Mouse (Mus musculus): ENCODE data around the gene Anks1. TPM values are rescaled to one million over a fixed set of nuclear protein-coding genes. Genes with fewer than 3 reads are reported as not detected.

Anks1 gene
- polyA plus RNA-seq, 1 experiment from 2014 or later, result 93.6 TPM

DNA sequence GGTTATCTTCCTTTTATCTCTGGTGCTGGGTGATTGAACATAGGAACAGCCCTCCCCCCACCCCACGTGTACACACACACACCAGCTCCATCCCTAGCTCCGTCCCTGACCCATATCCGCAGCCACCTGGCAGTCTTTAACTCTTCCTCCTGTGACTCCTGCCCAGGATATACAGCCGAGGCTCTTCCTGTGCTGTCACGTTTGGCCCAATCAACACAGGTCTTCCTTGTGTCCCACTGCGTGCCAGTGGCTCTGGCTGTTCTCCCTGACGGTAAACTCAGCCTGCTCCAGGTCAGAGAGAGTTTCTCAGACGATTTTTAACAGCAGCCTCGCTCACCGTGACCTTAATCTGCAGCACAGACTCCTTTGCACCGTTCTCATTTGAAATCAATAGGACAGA, 109.7 kb downstream of the Anks1 start:
- no peak overlapping the region for H3K27ac ChIP-seq
- no peak overlapping the region for H3K4me2 ChIP-seq (replicated peaks)
- no peaks in the 10 kb centered on the region; the same call in 1 of the 2 replicates for H3K36me3 ChIP-seq
- H3K4me3 ChIP-seq, result no peak overlapping the region
- H3K4me1 ChIP-seq, result peaks cover 40% of the 10 kb centered on the region
- ATAC-seq (ENCODE audit: low FRiP score, low read depth), result no peak
- H3K9me3 ChIP-seq, result no peaks in the 10 kb centered on the region
- 55% methylated on average over 11 of the region's 11 CpGs for WGBS
- H3K27me3 ChIP-seq (replicated peaks), result no peaks in the 10 kb centered on the region
- no peak overlapping the region for H3K9ac ChIP-seq

DNA sequence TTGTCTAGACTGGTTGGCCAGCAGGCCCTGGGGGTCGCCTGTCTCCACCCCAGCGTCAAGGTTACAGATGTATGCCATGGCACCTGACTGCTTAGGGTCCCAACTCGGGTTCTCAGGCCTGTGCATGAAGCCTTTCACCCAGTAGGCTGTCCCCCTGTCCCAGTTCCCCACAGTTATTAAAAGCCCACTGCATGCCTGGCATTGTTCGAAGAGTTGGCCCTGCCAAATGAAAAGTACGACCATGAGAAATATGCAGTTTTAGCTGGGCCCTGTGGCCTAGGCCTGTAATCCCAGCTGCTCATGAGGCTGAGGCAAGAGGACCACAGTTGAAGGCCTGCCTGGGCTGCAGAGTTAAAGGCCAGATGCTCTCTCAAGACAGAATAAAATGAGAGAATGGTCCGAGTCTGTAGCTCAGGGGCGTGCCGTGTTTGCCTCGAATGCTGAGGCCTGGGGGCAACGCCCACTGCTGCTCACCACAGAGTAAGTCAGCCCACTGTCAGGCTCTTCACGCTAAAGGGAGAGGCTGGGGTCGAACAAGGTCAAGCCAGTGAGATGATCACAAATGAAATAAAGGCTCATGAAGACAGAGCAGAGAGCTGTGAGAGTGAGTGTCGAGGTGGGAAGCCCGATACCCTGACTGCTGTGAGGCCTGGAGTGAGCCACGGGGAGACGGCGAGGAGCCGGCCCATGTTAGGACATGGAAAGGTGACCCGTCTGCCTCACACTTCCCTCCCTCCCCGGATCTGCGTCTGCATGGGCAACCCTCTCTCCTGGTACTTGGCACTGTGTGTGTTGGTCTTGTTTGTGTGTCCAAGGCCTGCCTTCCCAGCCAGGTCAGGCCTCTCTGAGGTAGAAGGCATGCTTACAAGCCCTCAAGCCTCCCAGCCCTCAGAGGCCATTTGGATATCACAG, 110.9 kb downstream of the Anks1 start:
- no peak for ATAC-seq (ENCODE audit: low FRiP score, low read depth)
- 78% methylated on average over 21 of the region's 21 CpGs for WGBS

DNA sequence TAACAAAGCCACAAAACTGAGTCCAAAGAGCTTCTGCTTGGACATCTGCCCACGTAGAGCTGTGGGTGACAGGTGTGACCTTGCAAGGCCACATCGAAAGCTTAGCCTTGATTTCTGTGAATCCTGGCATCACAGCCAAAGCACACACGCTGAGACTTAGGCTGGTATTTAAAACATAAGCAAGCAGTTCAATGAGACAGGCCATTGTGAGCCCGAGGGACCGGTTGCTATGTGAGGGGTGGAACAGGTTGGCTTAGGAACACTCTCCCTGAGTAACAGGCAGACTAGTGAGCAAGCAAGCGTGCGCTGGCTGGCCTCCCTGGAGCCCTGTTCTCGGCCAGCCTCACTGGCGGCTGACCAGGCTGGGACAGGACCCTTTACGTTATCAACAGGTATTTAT, 112.8 kb downstream of the Anks1 start:
- no peak overlapping the region for H3K9ac ChIP-seq
- no peak for ATAC-seq (ENCODE audit: low FRiP score, low read depth)
- peaks cover under 1% of the 10 kb centered on the region; the same call in 1 of the 2 replicates for H3K36me3 ChIP-seq
- 63% methylated on average over 10 of the region's 10 CpGs for WGBS
- H3K4me1 ChIP-seq, result peaks cover 40% of the 10 kb centered on the region
- H3K4me3 ChIP-seq, result no peak overlapping the region
- no peaks in the 10 kb centered on the region for H3K27me3 ChIP-seq (replicated peaks)
- H3K27ac ChIP-seq, result no peak overlapping the region
- no peak overlapping the region for H3K4me2 ChIP-seq (replicated peaks)
- no peaks in the 10 kb centered on the region for H3K9me3 ChIP-seq

More for the DNA sequence above, 110.9 kb downstream of the Anks1 start:
- Histone ChIP-seq H3K36me3 (no peaks in the 10 kb centered on the region), H3K4me1 (peaks cover 30% of the 10 kb centered on the region), H3K4me2 (replicated peaks) (no peak overlapping the region), H3K4me3 (no peak overlapping the region), H3K27me3 (replicated peaks) (no peaks in the 10 kb centered on the region), H3K9ac (peak overlapping the region; percentile 6), H3K27ac (no peak overlapping the region), H3K9me3 (no peaks in the 10 kb centered on the region)

DNA sequence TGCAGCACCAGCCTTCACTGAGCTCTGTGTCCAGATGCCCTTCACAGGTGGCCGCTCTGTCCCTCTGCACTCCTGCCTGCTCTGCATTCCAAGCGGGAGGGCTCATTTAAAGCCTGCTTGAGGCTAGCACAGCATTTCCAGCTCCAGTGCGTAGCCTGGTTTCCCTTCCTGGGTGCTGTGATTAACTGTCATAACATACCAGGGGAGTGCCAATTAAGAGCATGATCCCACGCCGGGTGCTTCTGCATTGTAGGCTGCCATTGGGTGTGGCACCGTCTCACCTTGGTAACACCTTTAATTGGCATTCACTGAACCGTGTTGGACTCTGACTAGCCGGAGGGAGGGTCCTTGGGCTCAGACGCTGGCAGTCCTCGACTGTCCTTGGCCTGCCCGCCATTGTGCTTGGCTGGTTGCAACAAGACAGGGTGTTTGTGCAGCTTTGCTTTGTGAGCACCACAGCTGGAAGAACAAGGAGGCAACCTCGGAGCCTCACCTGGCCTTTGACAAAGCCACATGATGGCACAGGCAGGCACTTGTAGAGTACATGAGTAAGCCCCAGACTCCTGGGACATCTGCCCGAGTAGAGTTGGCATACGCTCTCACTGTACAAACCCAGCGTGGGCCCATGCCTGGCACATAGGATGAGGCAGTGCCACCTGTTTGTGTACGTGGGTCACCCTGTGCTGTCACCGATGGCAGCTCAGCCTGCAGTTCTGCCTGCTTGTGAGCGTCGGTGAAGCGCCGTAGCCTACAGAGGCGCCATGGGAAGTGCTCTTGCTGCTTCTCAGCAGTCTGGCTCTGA, 113.9 kb downstream of the Anks1 start:
- Histone ChIP-seq H3K9me3 (no peaks in the 10 kb centered on the region), H3K4me3 (no peak overlapping the region), H3K9ac (no peak overlapping the region), H3K36me3 (peaks cover 5% of the 10 kb centered on the region; the same call in 1 of the 2 replicates), H3K4me2 (replicated peaks) (no peak overlapping the region), H3K4me1 (peaks cover 34% of the 10 kb centered on the region), H3K27ac (no peak overlapping the region), H3K27me3 (replicated peaks) (no peaks in the 10 kb centered on the region)
- no peak for ATAC-seq (ENCODE audit: low FRiP score, low read depth)
- 90% methylated on average over 22 of the region's 22 CpGs for WGBS

DNA sequence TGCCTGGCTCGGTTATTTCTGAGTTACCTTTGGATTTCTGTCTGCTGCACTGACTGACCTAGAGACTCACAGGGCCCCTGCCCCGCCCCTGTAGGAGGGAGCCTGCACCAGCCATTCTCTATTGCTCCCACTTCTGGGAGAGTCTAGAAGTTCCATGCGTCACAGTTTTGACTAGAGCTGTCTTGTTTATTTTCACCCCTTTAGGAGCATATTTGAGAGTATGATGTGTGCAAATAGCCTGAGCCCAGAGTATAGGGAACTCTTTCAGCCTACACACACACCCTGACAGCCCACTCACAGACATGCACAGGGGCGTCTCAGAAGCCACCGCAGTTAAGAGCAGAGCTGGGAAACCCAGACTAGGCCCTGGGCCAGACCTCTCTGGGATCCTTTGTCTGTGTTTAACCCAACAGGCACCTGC, 116.4 kb downstream of the Anks1 start:
- Histone ChIP-seq H3K4me2 (replicated peaks) (no peak overlapping the region), H3K9ac (no peak overlapping the region), H3K4me1 (peaks cover 28% of the 10 kb centered on the region), H3K9me3 (no peaks in the 10 kb centered on the region), H3K27ac (no peak overlapping the region), H3K36me3 (peaks cover 5% of the 10 kb centered on the region; the same call in 1 of the 2 replicates), H3K4me3 (no peak overlapping the region), H3K27me3 (replicated peaks) (no peaks in the 10 kb centered on the region)
- 80% methylated on average over 5 of the region's 5 CpGs for WGBS
- no peak for ATAC-seq (ENCODE audit: low FRiP score, low read depth)

DNA sequence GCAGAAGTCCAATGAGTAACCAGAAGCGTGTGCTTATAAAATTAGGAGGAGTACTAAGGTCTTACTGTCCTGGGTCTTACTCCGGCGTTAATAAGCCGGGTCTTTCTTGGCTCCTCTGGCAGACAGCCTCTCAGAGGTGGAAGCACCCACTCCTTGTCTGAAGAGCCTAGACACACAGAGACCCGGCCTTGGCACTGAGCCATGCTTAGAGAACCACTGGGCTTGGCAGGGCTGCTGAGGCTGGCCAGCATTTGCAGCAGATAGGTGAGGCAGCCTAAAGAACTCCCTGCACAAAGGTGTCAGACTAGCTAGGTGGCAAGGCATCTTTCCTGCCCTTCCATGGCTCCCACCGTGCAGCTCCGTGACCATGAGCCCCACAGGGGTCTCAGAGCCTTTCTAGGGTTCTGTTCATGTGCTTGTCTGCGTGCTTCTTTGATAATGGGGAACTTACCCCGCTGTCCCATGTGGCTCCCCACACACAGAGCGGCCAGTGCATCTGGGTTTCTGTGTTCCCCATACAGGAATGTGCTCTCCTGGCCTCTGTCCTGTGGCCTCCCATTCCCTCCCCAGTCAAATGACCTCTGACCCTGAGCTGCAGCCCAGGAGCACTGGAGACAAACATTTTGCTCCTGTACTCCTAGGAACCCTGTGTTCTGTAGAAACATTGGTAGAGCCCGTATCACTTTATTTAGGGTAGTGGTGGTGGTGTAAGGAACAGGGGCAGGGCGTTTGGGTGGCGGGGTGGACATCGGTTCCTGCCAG, 117.2 kb downstream of the Anks1 start:
- WGBS, result 85% methylated on average over 14 of the region's 14 CpGs
- Histone ChIP-seq H3K9ac (no peak overlapping the region), H3K4me3 (no peak overlapping the region), H3K4me1 (peaks cover 34% of the 10 kb centered on the region), H3K9me3 (no peaks in the 10 kb centered on the region), H3K27me3 (replicated peaks) (no peaks in the 10 kb centered on the region), H3K27ac (no peak overlapping the region), H3K4me2 (replicated peaks) (no peak overlapping the region), H3K36me3 (peaks cover 5% of the 10 kb centered on the region; the same call in 1 of the 2 replicates)
- ATAC-seq (ENCODE audit: low FRiP score, low read depth), result no peak

DNA sequence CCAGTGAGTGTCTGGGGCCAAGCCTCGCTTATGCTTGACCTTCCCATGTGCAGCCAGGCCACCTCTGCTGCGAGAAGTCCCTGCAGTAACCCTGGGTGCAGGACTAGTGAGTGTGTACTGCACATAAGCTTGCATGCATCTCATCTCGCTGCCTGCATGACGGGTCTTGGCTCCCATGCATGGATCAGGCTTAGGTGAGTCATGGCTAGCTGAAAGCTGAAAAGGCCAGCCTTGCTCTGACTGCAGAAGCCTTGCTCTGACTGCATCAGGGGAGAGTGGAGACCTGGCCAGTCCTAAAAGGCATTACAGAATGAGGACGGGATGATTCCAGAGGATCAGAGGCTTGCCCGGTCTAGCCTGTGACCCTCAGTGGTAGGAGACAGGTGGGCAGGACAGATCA, 118.1 kb downstream of the Anks1 start:
- ATAC-seq (ENCODE audit: low FRiP score, low read depth), result no peak
- Histone ChIP-seq H3K27me3 (replicated peaks) (no peaks in the 10 kb centered on the region), H3K4me1 (peaks cover 43% of the 10 kb centered on the region), H3K36me3 (peaks cover 5% of the 10 kb centered on the region; the same call in 1 of the 2 replicates), H3K4me2 (replicated peaks) (no peak overlapping the region), H3K4me3 (no peak overlapping the region), H3K9me3 (no peaks in the 10 kb centered on the region), H3K27ac (no peak overlapping the region), H3K9ac (no peak overlapping the region)
- WGBS, result 91% methylated on average over 6 of the region's 6 CpGs

DNA sequence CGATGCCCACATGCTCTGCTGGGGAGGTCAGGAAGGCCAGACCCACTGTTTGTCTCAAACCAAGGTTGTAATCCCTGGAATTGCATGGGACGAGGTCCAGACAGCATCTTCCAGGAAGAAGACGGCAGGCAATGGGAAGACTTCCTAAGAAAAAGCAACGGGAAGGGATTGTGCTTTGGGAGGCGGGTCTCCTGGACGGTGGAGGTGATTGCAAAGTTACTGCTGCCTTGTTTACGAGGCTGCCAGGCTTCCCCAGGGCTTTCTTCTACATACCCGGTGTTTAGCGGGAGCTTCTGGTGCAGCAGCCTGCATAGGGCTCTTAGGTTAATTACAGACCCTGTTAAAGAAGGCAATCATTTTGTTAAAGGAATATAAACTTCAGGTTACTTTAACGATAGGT, 119.1 kb downstream of the Anks1 start:
- no peak for ATAC-seq (ENCODE audit: low FRiP score, low read depth)
- Histone ChIP-seq H3K36me3 (peaks cover 5% of the 10 kb centered on the region; the same call in 1 of the 2 replicates), H3K4me2 (replicated peaks) (no peak overlapping the region), H3K4me3 (no peak overlapping the region), H3K9ac (no peak overlapping the region), H3K4me1 (peaks cover 54% of the 10 kb centered on the region), H3K27me3 (replicated peaks) (no peaks in the 10 kb centered on the region), H3K27ac (no peak overlapping the region), H3K9me3 (no peaks in the 10 kb centered on the region)
- WGBS, result 42% methylated on average over 10 of the region's 10 CpGs

DNA sequence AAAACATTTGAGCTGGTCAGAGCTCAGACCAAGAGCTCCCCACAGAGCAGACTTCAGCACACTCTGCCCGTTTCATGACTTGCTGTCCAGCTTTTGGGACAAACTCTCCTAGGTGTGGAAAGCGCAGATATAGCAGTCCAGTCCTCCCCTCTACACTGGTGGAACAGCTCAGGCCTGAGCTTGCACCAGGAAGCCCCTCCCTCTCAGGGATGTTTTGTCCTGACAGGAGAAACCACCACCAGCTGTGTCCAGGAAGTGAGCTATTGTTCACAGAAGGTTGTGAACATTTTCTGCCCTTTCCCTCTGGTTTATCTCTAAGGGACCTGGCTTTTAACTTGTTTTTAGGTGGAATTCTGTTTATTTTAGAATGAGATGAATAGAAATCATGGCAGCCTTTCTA, 120.2 kb downstream of the Anks1 start:
- Histone ChIP-seq H3K9ac (no peak overlapping the region), H3K27ac (no peak overlapping the region)
- WGBS, result 62% methylated on average over 2 of the region's 2 CpGs

DNA sequence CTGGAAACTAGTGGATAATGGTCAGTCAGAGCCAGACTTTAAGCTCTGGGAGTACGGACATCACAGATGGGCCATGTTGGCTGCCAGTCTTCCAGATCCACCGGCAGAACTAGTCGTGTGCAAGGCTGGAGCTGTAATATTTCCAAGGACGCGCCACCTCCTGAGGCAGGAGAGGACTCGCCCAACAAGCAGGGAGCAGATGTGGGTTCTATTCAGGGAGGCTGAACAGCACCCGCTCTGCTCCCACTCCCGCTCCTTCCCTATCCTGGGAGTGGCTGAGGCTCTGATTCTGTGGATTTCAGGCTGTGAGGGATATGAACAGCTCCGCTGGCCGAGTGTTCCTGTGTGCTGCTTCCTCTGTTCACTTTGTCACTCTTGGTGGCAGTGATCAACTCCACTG, 121.3 kb downstream of the Anks1 start:
- no peak overlapping the region for H3K4me2 ChIP-seq (replicated peaks)
- H3K27ac ChIP-seq, result no peak overlapping the region
- H3K27me3 ChIP-seq (replicated peaks), result no peaks in the 10 kb centered on the region
- 89% methylated on average over 10 of the region's 10 CpGs for WGBS
- no peak overlapping the region for H3K4me3 ChIP-seq
- no peak overlapping the region for H3K9ac ChIP-seq
- H3K9me3 ChIP-seq, result no peaks in the 10 kb centered on the region
- no peak for ATAC-seq (ENCODE audit: low FRiP score, low read depth)
- H3K36me3 ChIP-seq, result peaks cover 5% of the 10 kb centered on the region; the same call in 1 of the 2 replicates
- H3K4me1 ChIP-seq, result peaks cover 51% of the 10 kb centered on the region

More for the DNA sequence above, 120.2 kb downstream of the Anks1 start:
- peaks cover 56% of the 10 kb centered on the region for H3K4me1 ChIP-seq
- no peaks in the 10 kb centered on the region for H3K27me3 ChIP-seq (replicated peaks)
- H3K36me3 ChIP-seq, result peaks cover 5% of the 10 kb centered on the region; the same call in 1 of the 2 replicates
- no peak overlapping the region for H3K4me2 ChIP-seq (replicated peaks)
- ATAC-seq (ENCODE audit: low FRiP score, low read depth), result no peak
- no peak overlapping the region for H3K4me3 ChIP-seq
- no peaks in the 10 kb centered on the region for H3K9me3 ChIP-seq

DNA sequence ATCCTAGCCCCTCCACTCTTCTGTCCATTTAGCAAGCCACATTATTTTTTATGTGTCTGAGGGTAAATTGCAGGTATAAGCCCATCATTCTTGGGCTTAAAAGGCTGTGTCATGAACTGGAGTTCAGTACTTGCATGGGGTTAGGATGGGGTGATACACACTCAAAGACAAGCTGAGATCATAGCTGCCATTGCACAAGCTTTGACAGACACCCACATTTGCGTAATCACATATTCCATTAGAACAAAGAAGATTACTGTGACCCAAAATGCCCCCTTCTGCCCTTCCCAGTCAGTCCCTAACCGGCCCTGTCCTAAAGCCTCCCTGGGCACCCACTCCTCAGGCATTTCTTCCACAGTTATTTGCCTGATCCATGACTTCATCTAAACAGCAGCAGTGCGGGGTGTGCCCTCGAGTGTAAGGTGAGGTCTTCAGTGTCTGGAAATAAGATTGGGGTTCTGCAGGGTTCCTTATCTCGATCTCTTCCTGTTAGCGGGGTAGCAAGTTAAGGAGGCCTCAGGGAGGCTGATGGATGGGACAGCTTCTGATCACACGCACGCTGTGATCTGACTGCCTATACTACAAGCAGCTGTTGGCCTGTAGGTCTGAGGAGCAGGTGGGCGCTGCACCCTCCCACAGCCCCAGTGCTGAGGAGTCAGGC, 122.3 kb downstream of the Anks1 start:
- Histone ChIP-seq H3K9ac (no peak overlapping the region), H3K36me3 (peaks cover 5% of the 10 kb centered on the region; the same call in 1 of the 2 replicates), H3K27me3 (replicated peaks) (no peaks in the 10 kb centered on the region), H3K27ac (no peak overlapping the region), H3K9me3 (no peaks in the 10 kb centered on the region), H3K4me1 (peaks cover 41% of the 10 kb centered on the region), H3K4me3 (no peak overlapping the region), H3K4me2 (replicated peaks) (no peak overlapping the region)
- WGBS, result 68% methylated on average over 9 of the region's 9 CpGs
- no peak for ATAC-seq (ENCODE audit: low FRiP score, low read depth)

Data from neural tube, embryonic 12.5 days (tissue).